ENCODE assay signal across 9 mouse cellular contexts in genomic region chr2:167417694-167418093, GRCm38 (mm10). TPM values are rescaled to one million over a fixed set of nuclear protein-coding genes. Genes with fewer than 3 reads are reported as not detected.
DNase-seq lines count a peak whose midpoint lies in the region; ATAC-seq and TF ChIP-seq lines count a peak whose summit lies in the region.
"Had no signal": no experiment of that assay in that cellular context is flagged by ENCODE, and none has a peak within 500 bp of the region (broad histone marks: within the 10 kb centered on the region; RNA-seq: fewer than 3 reads in every experiment).

No protein-coding gene starts in this region.

- no peaks in the 10 kb centered on the region for H3K9me3 ChIP-seq in intestine, postnatal 0 days (ENCODE audit: control insufficient read depth)
- H3K9me3 ChIP-seq in intestine, embryonic 16.5 days (ENCODE audit: control insufficient read depth, low read length), result no peaks in the 10 kb centered on the region
- peaks cover 5% of the 10 kb centered on the region; the same call in 1 of the 2 replicates for H3K9me3 ChIP-seq in limb, embryonic 14.5 days (ENCODE audit: control insufficient read depth, low read length)

- no peak overlapping the region for H3K9ac ChIP-seq in intestine, postnatal 0 days (ENCODE audit: low read depth, low read length)
- no peak overlapping the region for H3K9ac ChIP-seq in intestine, embryonic 16.5 days (ENCODE audit: low read depth, low read length)
- H3K9ac ChIP-seq in limb, embryonic 14.5 days (ENCODE audit: low read depth, low read length, severe bottlenecking), result no peak overlapping the region
- H3K9ac ChIP-seq: embryonic facial prominence, embryonic 13.5 days had no signal

- intact Hi-C loops in heart, postnatal 14 days (cut with DNase I), result loop anchor here (1.0 to 5.0 kb wide), 4 partner anchors 120 to 345 kb away; no protein-coding TSS in a partner anchor

- H3K4me2 ChIP-seq in intestine, postnatal 0 days (replicated peaks; ENCODE audit: low read depth), result no peak overlapping the region
- H3K4me2 ChIP-seq in intestine, embryonic 16.5 days (ENCODE audit: low read depth, low read length), result no peak overlapping the region
- H3K4me2 ChIP-seq in limb, embryonic 14.5 days (replicated peaks; ENCODE audit: low read depth, low read length, severe bottlenecking), result no peak overlapping the region
- H3K4me2 ChIP-seq: embryonic facial prominence, embryonic 13.5 days had no signal

- TF ChIP-seq POLR2A in limb, embryonic 14.5 days (IDR thresholded peaks at IDR 0.05; ENCODE audit: borderline replicate concordance, extremely low read depth, insufficient read depth, insufficient read length), result no peak

- no peaks in the 10 kb centered on the region for H3K36me3 ChIP-seq in intestine, postnatal 0 days (ENCODE audit: control insufficient read depth, insufficient read depth)
- H3K36me3 ChIP-seq in intestine, embryonic 16.5 days (ENCODE audit: control insufficient read depth, insufficient read depth, low read length), result no peaks in the 10 kb centered on the region
- no peaks in the 10 kb centered on the region for H3K36me3 ChIP-seq in limb, embryonic 14.5 days (ENCODE audit: control insufficient read depth, insufficient read depth, low read length)
- H3K36me3 ChIP-seq: embryonic facial prominence, embryonic 13.5 days had no signal

- no peak overlapping the region for H3K27ac ChIP-seq in intestine, postnatal 0 days (ENCODE audit: low read depth, low read length)
- H3K27ac ChIP-seq in intestine, embryonic 16.5 days (ENCODE audit: low read length), result no peak overlapping the region
- H3K27ac ChIP-seq in limb, embryonic 14.5 days (replicated peaks; ENCODE audit: low read depth, low read length), result no peak overlapping the region
- H3K27ac ChIP-seq: embryonic facial prominence, embryonic 13.5 days had no signal

- WGBS in intestine, postnatal 0 days, result 41% methylated on average over 4 of the region's 4 CpGs
- WGBS in intestine, embryonic 16.5 days, result 48% methylated on average over 4 of the region's 4 CpGs
- WGBS in limb, embryonic 14.5 days, result 38% methylated on average over 4 of the region's 4 CpGs

- peak; percentile 19 for DNase-seq in Muller cell, postnatal 12 days (ENCODE audit: inconsistent ontology term)
- peak; percentile 87 for DNase-seq in cerebellum, postnatal 36 days
- DNase-seq in heart, postnatal 14 days, result peak; percentile 79 to 87
- DNase-seq in limb, embryonic 14.5 days (ENCODE audit: low spot score), result peak; percentile 68
- peak; percentile 48 for DNase-seq in right cerebral cortex, postnatal 25 days
- DNase-seq in yolk sac, embryonic 10.5 days (ENCODE audit: low spot score), result peak; percentile 56

- no peaks in the 10 kb centered on the region for H3K27me3 ChIP-seq in intestine, postnatal 0 days (replicated peaks; ENCODE audit: control insufficient read depth, insufficient read depth, low read length)
- no peaks in the 10 kb centered on the region for H3K27me3 ChIP-seq in intestine, embryonic 16.5 days (replicated peaks; ENCODE audit: control insufficient read depth, insufficient read depth, low read length)
- H3K27me3 ChIP-seq in limb, embryonic 14.5 days (ENCODE audit: control insufficient read depth, insufficient read depth, low read length), result no peaks in the 10 kb centered on the region
- H3K27me3 ChIP-seq: embryonic facial prominence, embryonic 13.5 days had no signal

- no peak overlapping the region for H3K4me3 ChIP-seq in intestine, postnatal 0 days (ENCODE audit: low read depth, low read length)
- H3K4me3 ChIP-seq in intestine, embryonic 16.5 days (ENCODE audit: low read length), result no peak overlapping the region
- H3K4me3 ChIP-seq in limb, embryonic 14.5 days (replicated peaks; ENCODE audit: low read length), result no peak overlapping the region
- H3K4me3 ChIP-seq: embryonic facial prominence, embryonic 13.5 days had no signal

- ATAC-seq in intestine, postnatal 0 days, result no peak
- no peak for ATAC-seq in intestine, embryonic 16.5 days
- no peak for ATAC-seq in limb, embryonic 14.5 days (ENCODE audit: low FRiP score, low read depth)

- peaks cover 7% of the 10 kb centered on the region; the same call in 1 of the 2 replicates for H3K4me1 ChIP-seq in intestine, postnatal 0 days (replicated peaks; ENCODE audit: control insufficient read depth, insufficient read depth, low read length)
- peaks cover 12% of the 10 kb centered on the region for H3K4me1 ChIP-seq in intestine, embryonic 16.5 days (ENCODE audit: control insufficient read depth, insufficient read depth, low read length)
- peaks cover 10% of the 10 kb centered on the region for H3K4me1 ChIP-seq in limb, embryonic 14.5 days (ENCODE audit: control insufficient read depth, insufficient read depth, low read length)

- TF ChIP-seq CTCF in intestine, postnatal 0 days (IDR thresholded peaks at IDR 0.05; ENCODE audit: low read depth), result peak; percentile 86

RNA-seq across cellular contexts. Expression of gene Slc9a8, which starts 3.8 kb away (rescaled TPM):
- 14.9 and 15.7 TPM in 2 replicates for polyA plus RNA-seq in intestine, postnatal 0 days (2015; fragmentation: Nextera tagmentation; extraction: Ambion mirVana)
- 19.0 and 21.4 TPM in 2 replicates for polyA plus RNA-seq in intestine, embryonic 16.5 days (2015; fragmentation: Nextera tagmentation; extraction: Ambion mirVana)
- 10 to 100 TPM; 23.0 to 25.2 TPM for total RNA-seq in heart, postnatal 14 days (2021)
- polyA plus RNA-seq in limb, embryonic 14.5 days (2012; rRNA removed), result 43.0 and 62.1 TPM in 2 replicates
- polyA plus RNA-seq in limb, embryonic 14.5 days (2014; fragmentation: Nextera tagmentation; extraction: Ambion mirVana), result 16.7 and 20.1 TPM in 2 replicates

Comparison
In these comparisons a context has a peak if more than half of its experiments do, and no peak if none do; other contexts are left out.
1. DNase-seq: peak in every context shown above with its lines; median percentile 87 in cerebellum, postnatal 36 days; 83 in heart, postnatal 14 days; 68 in limb, embryonic 14.5 days; 56 in yolk sac, embryonic 10.5 days; 48 in right cerebral cortex, postnatal 25 days; 19 in Muller cell, postnatal 12 days.